Comparison of ENCODE assay signal across 8 mouse cellular contexts in genomic region chr10:122794187-122794850, GRCm38 (mm10).
DNase-seq lines count a peak whose midpoint lies in the region; ATAC-seq and TF ChIP-seq lines count a peak whose summit lies in the region.

No protein-coding gene starts in this region.

- H3K9ac ChIP-seq in forebrain, embryonic 16.5 days (replicated peaks; ENCODE audit: low read depth, low read length), result no peak overlapping the region

- ATAC-seq in forebrain, embryonic 16.5 days, result peak; percentile 50

- H3K4me2 ChIP-seq in forebrain, embryonic 16.5 days (ENCODE audit: low read length), result no peak overlapping the region

- no peaks in the 10 kb centered on the region for H3K27me3 ChIP-seq in forebrain, embryonic 16.5 days (replicated peaks; ENCODE audit: control insufficient read depth, insufficient read depth, low read length)

- TF ChIP-seq CTCF in layer of hippocampus, adult 2 months (conservative IDR thresholded peaks at IDR 0.05), result peak; percentile 89

- 34% methylated on average over 20 of the region's 20 CpGs for WGBS in forebrain, embryonic 16.5 days

- no peak overlapping the region for H3K27ac ChIP-seq in forebrain, embryonic 16.5 days (ENCODE audit: low read length)
- peak overlapping the region; percentile 5; the same call in 1 of the 2 replicates for H3K27ac ChIP-seq in layer of hippocampus, adult 2 months

- H3K9me3 ChIP-seq in forebrain, embryonic 16.5 days (ENCODE audit: control insufficient read depth, low read length), result no peaks in the 10 kb centered on the region

- no peak overlapping the region for H3K4me3 ChIP-seq in forebrain, embryonic 16.5 days (replicated peaks; ENCODE audit: low read length)
- H3K4me3 ChIP-seq in layer of hippocampus, adult 2 months, result no peak overlapping the region

- intact Hi-C loops in heart, postnatal 36 days (cut with DNase I), result loop anchor here (2.0 kb wide), 2 partner anchors 116 to 242 kb away; partner anchors contain the start of gene Ppm1h

- peaks cover 7% of the 10 kb centered on the region for H3K4me1 ChIP-seq in forebrain, embryonic 16.5 days (replicated peaks; ENCODE audit: control insufficient read depth, insufficient read depth, low read length)

- peak; percentile 78 for DNase-seq in Muller cell, postnatal 12 days (ENCODE audit: inconsistent ontology term)
- peak; percentile 73 to 77 for DNase-seq in cerebellum, adult 18-20 months
- peak; percentile 78 to 79 for DNase-seq in heart, postnatal 36 days
- peak in 1 of 2 experiments; percentile 69 for DNase-seq in layer of hippocampus, adult 2 months (ENCODE audit: low spot score in 2 of 2)
- DNase-seq in lung, postnatal 14 days, result peak; percentile 82
- peak; percentile 83 for DNase-seq in retina, embryonic 14.5 days (ENCODE audit: low spot score)
- DNase-seq in thymus, postnatal 36 days, result peak; percentile 80 to 82

- no peaks in the 10 kb centered on the region for H3K36me3 ChIP-seq in forebrain, embryonic 16.5 days (ENCODE audit: control insufficient read depth, insufficient read depth)
